Mouse (Mus musculus): ENCODE measurements around the gene Cpeb2.

DNA sequence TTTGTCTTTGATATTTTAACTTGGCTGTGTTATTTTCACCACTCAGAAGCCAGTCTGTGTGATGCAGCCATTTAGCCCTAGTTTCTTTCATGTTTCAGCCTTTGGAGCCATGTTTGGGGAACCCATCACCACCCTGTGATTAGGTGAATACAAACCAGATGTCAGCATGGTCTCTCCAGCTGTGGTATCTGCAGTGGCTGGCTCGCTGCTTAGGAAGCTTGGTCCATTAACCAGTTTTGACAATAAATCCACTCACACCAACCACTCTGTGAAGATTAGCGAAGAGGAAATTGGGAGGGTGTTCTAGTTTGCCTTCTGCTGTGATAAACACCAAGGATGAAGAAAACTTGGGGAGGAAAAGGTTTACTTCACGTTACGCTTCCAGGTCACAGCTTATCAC is 92.6 kb downstream of the Cpeb2 start:
- TF ChIP-seq CTCF (IDR thresholded peaks at IDR 0.05; ENCODE audit: borderline replicate concordance, insufficient read depth, low read length) (no peak), POLR2A (IDR thresholded peaks at IDR 0.05; ENCODE audit: low read depth, low read length) (no peak)
